Mouse (Mus musculus) forebrain, embryonic 11.5 days (tissue): ENCODE measurements around the gene Wdr63. TPM values are rescaled to one million over a fixed set of nuclear protein-coding genes. Genes with fewer than 3 reads are reported as not detected.

Experiments
- ATAC-seq: fragments of 200-750 bp; cut with Nextera tagmentation; replicated peaks from 2 replicates; pipeline ENCODE4 v1.8.0; 2017; ENCODE audit warnings: moderate TSS enrichment; ENCODE audit not compliant: low FRiP score
- DNase-seq: peaks from one replicate; pipeline ENCODE4 v3.0.0-alpha.2; 2017; ENCODE audit warnings: low spot score
- H3K27ac ChIP-seq: fragments of 300-500 bp; sonication (generic); 2 replicates; pipeline ENCODE4 v1.5.1; 2014; ENCODE audit warnings: low read depth, low read length
- H3K27me3 ChIP-seq: fragments of 300-500 bp; sonication (generic); 2 replicates; pipeline ENCODE4 v1.6.1; 2014; ENCODE audit warnings: mild to moderate bottlenecking, low read length, mixed read lengths; ENCODE audit not compliant: control insufficient read depth, insufficient read depth
- H3K36me3 ChIP-seq: fragments of 300-500 bp; sonication (generic); 2 replicates; pipeline ENCODE4 v1.6.1; 2014; ENCODE audit warnings: mild to moderate bottlenecking, low read length, moderate library complexity, mixed read lengths; ENCODE audit not compliant: control insufficient read depth, insufficient read depth
- H3K4me1 ChIP-seq: fragments of 300-500 bp; sonication (generic); replicated peaks from 2 replicates; pipeline ENCODE4 v1.6.1; 2014; ENCODE audit warnings: low read length, mixed read lengths; ENCODE audit not compliant: control insufficient read depth, insufficient read depth
- H3K4me2 ChIP-seq: fragments of 300-500 bp; sonication (generic); 2 replicates; pipeline ENCODE4 v1.6.1; 2014; ENCODE audit warnings: low read depth, mild to moderate bottlenecking, low read length, moderate library complexity, mixed read lengths; ENCODE audit not compliant: severe bottlenecking
- H3K4me3 ChIP-seq: fragments of 300-500 bp; sonication (generic); 2 replicates; pipeline ENCODE4 v1.5.1; 2014; ENCODE audit warnings: low read depth, low read length
- H3K9ac ChIP-seq: fragments of 300-500 bp; sonication (generic); 2 replicates; pipeline ENCODE4 v1.6.1; 2014; ENCODE audit warnings: low read length
- H3K9me3 ChIP-seq: fragments of 300-500 bp; sonication (generic); 2 replicates; pipeline ENCODE4 v1.6.1; 2016; ENCODE audit warnings: low read length, mixed read lengths; ENCODE audit not compliant: control insufficient read depth
- WGBS: fragments of 180-500 bp; shearing (Covaris S2); extraction: QIAGEN DNeasy Blood & Tissue Kit; methylation state at CpG from one replicate; pipeline ENCODE4 v1.1.7; 2014; 5-methylcytosine and 5-hydroxymethylcytosine counted together
- polyA plus RNA-seq: library from polyadenylated mRNA; unstranded; fragments of >200 nt; fragmentation: Nextera tagmentation; extraction: Ambion mirVana; gene quantifications from 2 replicates; pipeline ENCODE4 v1.2.1, GENCODE M21; 2014

Gene Wdr63
- polyA plus RNA-seq, 1 experiment from 2014 or later = 0.09 TPM

DNA sequence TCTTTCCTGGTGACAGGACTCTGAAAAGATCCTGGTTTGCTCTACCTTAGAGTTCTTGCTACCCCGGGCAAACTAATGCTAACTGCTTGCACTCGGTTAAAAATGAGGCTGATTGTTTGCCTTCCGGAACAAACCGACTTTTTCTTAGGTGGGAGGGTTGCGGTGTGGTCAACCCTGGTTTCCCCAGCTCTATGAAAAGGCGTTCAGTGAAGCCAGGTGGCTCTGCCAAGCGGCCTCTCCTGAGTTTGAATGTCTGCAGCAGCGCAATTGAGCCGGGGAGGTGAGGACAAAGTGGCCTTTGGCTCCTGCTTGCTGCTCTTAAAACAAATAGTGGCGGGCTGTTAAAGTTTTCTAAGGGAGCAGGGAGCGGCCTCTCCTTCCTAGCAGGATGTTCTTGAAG, 42.6 kb upstream of the Wdr63 start:
- no peak for ATAC-seq
- Histone ChIP-seq H3K9me3 (no peaks in the 10 kb centered on the region; the same call in 1 of the 2 replicates), H3K36me3 (no peaks in the 10 kb centered on the region), H3K4me3 (peak overlapping the region; percentile 31; the same call in 1 of the 2 replicates), H3K4me2 (peak overlapping the region; percentile 73; the same call in 1 of the 2 replicates), H3K27me3 (0 out of 2 replicates have a peak, but pooled peaks cover 6% of the 10 kb centered on the region), H3K4me1 (peaks cover 5% of the 10 kb centered on the region; the same call in 1 of the 2 replicates), H3K9ac (no peak overlapping the region; the same call in 1 of the 2 replicates), H3K27ac (no peak overlapping the region)
- no peak for DNase-seq
- WGBS = 37% methylated on average over 11 of the region's 11 CpGs

DNA sequence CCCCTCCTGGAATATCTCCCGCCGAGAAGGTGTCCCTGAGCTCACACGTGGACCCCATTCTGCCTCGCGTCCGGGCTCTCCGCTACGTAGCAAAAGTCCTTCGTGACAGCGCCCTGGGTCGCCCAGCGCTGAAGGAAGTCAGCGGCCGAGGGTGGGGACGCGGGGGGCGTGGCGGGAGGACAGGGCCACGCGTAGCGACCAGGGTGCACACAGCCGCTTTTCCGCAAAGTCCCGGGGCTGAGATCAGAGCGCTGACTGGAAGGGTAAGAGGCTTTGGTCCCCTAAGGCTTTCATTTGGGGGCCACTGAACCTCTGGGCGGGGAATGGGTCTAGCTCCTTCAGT, 42.1 kb upstream of the Wdr63 start:
- under 1% methylated on average over 26 of the region's 26 CpGs for WGBS
- H3K27ac ChIP-seq = no peak overlapping the region
- H3K4me2 ChIP-seq = peak overlapping the region; percentile 73
- ATAC-seq (peak; percentile 60), DNase-seq (peak; percentile 58)
- no peaks in the 10 kb centered on the region for H3K36me3 ChIP-seq
- H3K4me1 ChIP-seq = peaks cover 5% of the 10 kb centered on the region; the same call in 1 of the 2 replicates
- H3K4me3 ChIP-seq = peak overlapping the region; percentile 31
- no peaks in the 10 kb centered on the region; the same call in 1 of the 2 replicates for H3K9me3 ChIP-seq
- H3K9ac ChIP-seq = peak overlapping the region; percentile 2; the same call in 1 of the 2 replicates
- 0 out of 2 replicates have a peak, but pooled peaks cover 6% of the 10 kb centered on the region for H3K27me3 ChIP-seq

DNA sequence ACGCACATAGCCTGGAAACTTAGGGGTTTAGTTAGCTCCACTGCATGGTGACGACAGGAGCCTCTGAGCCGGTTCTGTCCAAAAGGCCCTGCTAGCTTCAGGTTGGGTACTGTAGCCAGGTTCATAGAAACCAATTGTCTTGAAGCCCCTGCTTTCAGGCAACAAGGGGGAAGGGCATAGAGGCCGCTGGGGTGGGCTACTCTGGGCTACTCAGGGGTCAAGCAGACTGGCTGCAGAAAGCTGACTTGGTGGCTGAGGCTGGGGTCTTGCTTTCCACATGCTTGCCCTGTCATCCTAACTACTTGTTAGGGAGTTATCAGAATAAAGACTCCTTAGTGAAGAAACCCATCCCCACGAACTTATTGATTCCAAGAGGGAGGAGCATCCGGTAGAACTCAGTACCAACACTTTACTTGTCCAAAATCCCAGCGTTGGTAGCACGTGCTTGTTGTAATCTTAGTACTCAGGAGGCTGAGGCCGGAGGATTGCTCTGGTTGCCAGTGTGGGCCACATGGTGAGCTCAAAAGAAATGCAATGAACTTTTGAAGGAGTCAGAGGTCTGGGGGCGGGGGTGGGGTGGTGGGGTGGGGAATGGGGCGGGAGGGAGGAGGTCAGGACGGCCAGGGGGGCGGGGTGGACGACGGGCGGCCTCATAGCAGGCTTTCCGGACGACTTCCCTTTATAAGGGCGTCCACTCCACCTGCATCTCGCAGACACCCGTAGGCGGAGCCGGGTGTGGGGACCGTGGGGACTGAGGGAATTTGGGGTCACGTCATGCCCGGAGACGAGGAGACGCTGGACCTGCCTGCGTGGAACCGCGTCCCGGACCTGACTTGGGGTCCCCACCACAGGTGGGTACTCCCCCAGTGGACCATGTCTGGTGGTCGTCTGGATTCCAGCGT, 41.5 kb upstream of the Wdr63 start, which contains the start of gene Mcoln2:
Gene Mcoln2 (plus strand): TSS at position 678 of the 902 bp plus-strand sequence.
- DNase-seq (no peak), ATAC-seq (peak; percentile 49)
- no peaks in the 10 kb centered on the region; the same call in 1 of the 2 replicates for H3K9me3 ChIP-seq
- H3K4me1 ChIP-seq = peaks cover 5% of the 10 kb centered on the region; the same call in 1 of the 2 replicates
- H3K27ac ChIP-seq = no peak within 1 kb of the TSS
- no peaks in the 10 kb centered on the region for H3K36me3 ChIP-seq
- H3K4me3 ChIP-seq = peak within 1 kb of the TSS; percentile 31
- H3K9ac ChIP-seq = peak within 1 kb of the TSS; percentile 2; the same call in 1 of the 2 replicates
- H3K4me2 ChIP-seq = peak within 1 kb of the TSS; percentile 73
- 12% methylated on average over 34 of the region's 34 CpGs for WGBS
- H3K27me3 ChIP-seq = 0 out of 2 replicates have a peak, but pooled peaks cover 6% of the 10 kb centered on the region

DNA sequence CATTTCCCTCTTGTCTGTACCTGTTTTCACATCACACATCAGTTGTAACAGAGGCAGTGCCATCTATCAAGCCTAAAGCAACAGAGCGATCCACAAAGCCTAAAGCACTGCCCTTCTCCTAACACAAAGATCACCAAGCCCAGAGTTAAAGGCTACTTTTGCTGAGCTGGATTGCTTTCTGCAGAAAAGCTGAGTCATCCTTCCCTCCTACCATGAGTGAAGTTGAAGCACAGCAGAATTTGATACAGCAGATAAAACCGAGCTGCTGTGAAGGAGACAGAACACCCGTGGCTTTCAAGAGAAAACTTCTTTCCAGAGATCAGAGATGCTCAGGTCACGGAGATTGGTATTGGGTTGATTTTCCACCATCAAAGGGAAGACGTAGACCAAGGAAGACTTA, 38.2 kb upstream of the Wdr63 start:
- Histone ChIP-seq H3K36me3 (no peaks in the 10 kb centered on the region), H3K9ac (no peak overlapping the region), H3K27ac (no peak overlapping the region), H3K27me3 (0 out of 2 replicates have a peak, but pooled peaks cover 3% of the 10 kb centered on the region), H3K9me3 (no peaks in the 10 kb centered on the region; the same call in 1 of the 2 replicates), H3K4me1 (peaks cover 5% of the 10 kb centered on the region; the same call in 1 of the 2 replicates), H3K4me3 (no peak overlapping the region), H3K4me2 (no peak overlapping the region)
- 77% methylated on average over 5 of the region's 5 CpGs for WGBS
- no peak for DNase-seq
- no peak for ATAC-seq

DNA sequence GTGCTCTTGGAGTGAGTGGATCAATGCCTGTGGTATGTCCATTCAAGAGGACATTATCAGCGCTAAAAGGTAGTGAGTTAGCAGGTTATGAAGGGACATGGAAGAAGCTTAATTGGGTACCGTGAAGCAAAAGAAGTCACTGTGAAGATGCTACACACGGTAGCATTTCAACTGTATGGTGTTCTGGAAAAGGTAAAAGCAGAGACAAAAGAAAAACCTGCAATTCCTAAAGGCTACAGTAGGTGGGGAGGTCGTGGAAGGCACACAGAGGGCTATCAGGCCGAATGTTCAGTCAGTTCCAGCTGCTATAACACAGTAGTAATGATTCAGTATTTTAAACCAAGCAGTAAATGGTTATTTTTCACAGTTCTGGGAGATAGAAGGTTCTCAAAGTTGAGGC, 37.6 kb upstream of the Wdr63 start:
- 55% methylated on average over 5 of the region's 5 CpGs for WGBS
- Histone ChIP-seq H3K9me3 (no peaks in the 10 kb centered on the region; the same call in 1 of the 2 replicates), H3K4me2 (no peak overlapping the region), H3K36me3 (no peaks in the 10 kb centered on the region), H3K27ac (no peak overlapping the region), H3K27me3 (0 out of 2 replicates have a peak, but pooled peaks cover 3% of the 10 kb centered on the region), H3K4me3 (no peak overlapping the region), H3K4me1 (peaks cover 4% of the 10 kb centered on the region; the same call in 1 of the 2 replicates), H3K9ac (no peak overlapping the region)
- DNase-seq = no peak
- ATAC-seq = no peak

DNA sequence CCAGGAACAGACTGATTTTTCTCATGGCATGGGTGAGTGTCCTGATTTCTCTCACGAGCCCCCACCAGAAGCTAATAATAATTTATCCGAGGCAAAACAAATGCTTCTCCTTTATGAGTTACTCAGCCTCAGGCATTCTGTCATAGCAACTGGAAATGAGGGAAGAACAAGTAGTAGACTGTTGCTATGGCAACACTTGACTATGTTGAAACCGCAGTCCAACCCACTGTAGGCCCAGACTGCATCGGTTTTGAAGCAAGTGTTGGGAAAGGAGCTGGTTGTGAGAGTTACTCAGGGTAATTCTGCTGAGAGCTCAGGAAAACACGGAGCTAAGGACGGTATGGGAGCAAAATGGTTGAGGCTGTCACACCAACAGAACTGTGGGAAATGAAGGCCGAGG, 34.6 kb upstream of the Wdr63 start:
- Histone ChIP-seq H3K36me3 (no peaks in the 10 kb centered on the region), H3K27ac (no peak overlapping the region), H3K4me2 (no peak overlapping the region), H3K9ac (no peak overlapping the region), H3K4me1 (no peaks in the 10 kb centered on the region), H3K9me3 (no peaks in the 10 kb centered on the region; the same call in 1 of the 2 replicates), H3K4me3 (no peak overlapping the region), H3K27me3 (no peaks in the 10 kb centered on the region)
- DNase-seq (no peak), ATAC-seq (no peak)
- WGBS = 88% methylated on average over 7 of the region's 7 CpGs

DNA sequence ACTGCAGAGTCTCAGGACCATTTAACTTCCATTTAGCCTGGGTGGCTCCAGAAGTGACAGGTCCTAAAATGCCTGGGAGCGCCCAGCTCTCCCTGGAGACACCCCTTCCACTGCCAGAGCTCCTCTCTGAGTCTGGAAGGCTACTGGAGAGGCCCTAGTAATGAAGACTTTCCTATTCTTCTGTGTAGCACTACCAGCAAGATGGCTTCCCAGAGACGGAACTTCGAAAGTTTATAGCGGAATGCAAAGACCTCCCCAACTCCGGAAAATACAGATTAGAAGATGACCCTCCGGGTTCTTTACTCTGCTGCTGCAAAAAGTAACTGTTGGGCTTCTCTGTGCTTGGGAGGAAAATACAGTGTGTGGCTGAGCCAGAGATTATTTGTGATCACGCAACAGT, 32.3 kb upstream of the Wdr63 start:
- no peak for DNase-seq
- H3K4me1 ChIP-seq = no peaks in the 10 kb centered on the region
- H3K4me3 ChIP-seq = no peak overlapping the region
- H3K27me3 ChIP-seq = no peaks in the 10 kb centered on the region
- H3K9ac ChIP-seq = no peak overlapping the region
- 93% methylated on average over 7 of the region's 7 CpGs for WGBS
- ATAC-seq = no peak
- H3K36me3 ChIP-seq = no peaks in the 10 kb centered on the region
- H3K4me2 ChIP-seq = no peak overlapping the region
- H3K27ac ChIP-seq = no peak overlapping the region
- H3K9me3 ChIP-seq = no peaks in the 10 kb centered on the region; the same call in 1 of the 2 replicates

DNA sequence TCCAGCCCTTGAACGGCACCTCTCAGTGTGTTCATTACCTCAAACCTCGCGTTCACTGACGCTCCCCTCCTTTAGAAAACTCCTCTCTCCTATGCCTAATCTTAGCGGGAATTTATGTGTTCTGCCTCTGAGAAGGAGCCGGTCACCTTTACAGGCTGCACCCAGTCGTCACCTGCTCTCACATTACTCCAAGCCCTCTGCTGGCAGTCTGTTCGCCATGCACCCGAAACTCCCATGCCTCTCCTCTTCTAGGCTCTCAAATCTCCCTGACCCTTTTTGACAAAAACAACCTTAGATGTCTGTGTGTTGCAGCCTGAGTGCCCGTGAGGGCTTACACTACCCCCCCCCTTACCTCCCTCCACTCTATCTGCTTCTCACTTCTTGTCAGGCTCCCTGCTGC, 28.5 kb upstream of the Wdr63 start:
- ATAC-seq = no peak
- 41% methylated on average over 10 of the region's 10 CpGs for WGBS
- H3K9me3 ChIP-seq = no peaks in the 10 kb centered on the region

More for the DNA sequence above, 28.5 kb upstream of the Wdr63 start:
- H3K27me3 ChIP-seq = no peaks in the 10 kb centered on the region
- DNase-seq = no peak
- no peak overlapping the region for H3K4me3 ChIP-seq
- no peaks in the 10 kb centered on the region for H3K36me3 ChIP-seq
- H3K9ac ChIP-seq = no peak overlapping the region
- H3K4me2 ChIP-seq = no peak overlapping the region
- H3K27ac ChIP-seq = no peak overlapping the region
- no peaks in the 10 kb centered on the region for H3K4me1 ChIP-seq
